Mouse (Mus musculus) megakaryocyte progenitor cell, adult 5-6 weeks (primary cell): ENCODE measurements at regions not wholly inside any gene's neighbourhood (a gene's known extent, or its start where the extent isn't known, plus 50 kb on each side); places are given as distances from the start of the nearest gene placed in this dataset.

Experiments used
- ATAC-seq: replicated peaks from 2 replicates; pipeline ENCODE4 v1.8.0; 2016; ENCODE audit warnings: mild to moderate bottlenecking, moderate TSS enrichment, inconsistent platforms; ENCODE audit not compliant: poor library complexity

DNA sequence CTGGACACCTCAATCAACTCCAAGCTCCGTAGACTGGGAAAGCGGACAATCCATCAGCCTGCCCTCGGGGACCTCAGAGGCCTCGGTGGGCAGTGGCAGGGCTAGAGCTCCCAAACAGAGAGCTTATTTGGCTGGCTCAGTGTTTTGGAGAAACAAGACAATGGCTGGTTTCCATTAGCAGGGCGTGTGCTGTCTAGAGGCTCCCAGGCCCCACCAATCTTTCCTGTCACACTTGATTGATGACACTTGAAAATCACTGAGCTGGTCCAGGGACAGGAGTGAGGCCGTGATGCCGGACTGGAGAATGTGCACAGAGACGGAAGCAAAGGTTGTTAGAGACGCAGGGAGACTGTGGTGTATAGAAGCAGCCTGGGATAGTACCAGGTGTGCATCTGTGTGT lies 159.4 kb upstream of the 3110018I06Rik start:
- no peak for ATAC-seq

DNA sequence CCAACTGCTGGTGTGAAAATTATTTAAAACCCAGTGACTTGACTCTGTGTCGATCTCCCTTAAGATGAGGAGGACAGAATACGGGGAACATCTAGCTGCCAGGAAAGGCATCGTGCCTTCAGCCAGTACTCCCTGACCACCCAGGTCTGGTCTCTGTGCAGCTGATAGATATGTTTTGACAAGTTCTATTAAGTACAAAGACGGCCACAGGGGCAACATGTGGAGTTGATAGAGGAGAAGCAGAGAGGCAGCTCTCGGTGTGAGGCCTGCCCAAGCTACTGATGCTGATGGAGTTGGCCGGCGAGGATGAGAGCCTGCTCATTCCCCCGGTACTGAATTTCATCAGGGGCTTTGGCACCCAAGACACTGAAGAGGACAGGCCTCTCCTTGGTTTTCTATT lies 154.1 kb upstream of the 3110018I06Rik start:
- no peak for ATAC-seq

DNA sequence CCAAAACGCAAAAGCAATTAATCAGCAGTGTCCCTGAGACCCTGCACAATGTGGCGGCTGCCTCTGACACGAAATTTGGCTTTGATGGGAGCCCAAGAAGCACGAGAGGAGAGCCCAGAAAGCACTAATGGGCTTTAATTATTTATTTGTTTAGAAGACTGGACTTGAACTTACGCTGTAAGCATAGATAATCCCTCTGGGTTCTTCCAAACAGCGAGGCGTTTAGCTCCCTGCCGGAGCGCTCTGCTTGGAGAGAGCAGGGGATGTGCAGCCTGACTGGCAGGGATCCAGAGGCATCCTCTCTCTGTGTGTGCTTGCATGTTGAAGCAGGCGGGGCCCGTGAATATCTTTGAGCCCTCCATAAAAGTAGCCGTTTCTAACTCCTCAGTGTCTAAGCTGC lies 153.3 kb upstream of the 3110018I06Rik start:
- ATAC-seq = no peak

DNA sequence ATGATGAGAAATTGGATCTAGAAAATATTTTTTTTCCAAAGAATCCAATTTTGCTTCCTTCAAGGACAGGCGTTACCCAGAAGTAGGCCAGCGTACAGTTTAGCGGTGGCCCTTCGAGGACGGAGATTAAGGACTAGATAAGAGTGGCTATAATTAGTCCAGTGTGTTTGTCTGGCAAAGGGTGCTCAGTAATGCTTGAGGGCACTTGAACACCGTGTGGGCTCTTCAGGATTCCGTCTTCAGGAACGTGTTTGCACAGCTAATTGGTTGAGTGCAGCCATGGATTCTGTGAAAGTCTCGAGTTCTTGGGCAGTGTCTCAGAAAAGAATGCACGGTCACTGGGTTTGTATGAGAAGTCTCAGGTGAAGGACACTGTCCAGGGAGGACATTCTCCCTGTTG lies 149.7 kb upstream of the 3110018I06Rik start:
- ATAC-seq = no peak

DNA sequence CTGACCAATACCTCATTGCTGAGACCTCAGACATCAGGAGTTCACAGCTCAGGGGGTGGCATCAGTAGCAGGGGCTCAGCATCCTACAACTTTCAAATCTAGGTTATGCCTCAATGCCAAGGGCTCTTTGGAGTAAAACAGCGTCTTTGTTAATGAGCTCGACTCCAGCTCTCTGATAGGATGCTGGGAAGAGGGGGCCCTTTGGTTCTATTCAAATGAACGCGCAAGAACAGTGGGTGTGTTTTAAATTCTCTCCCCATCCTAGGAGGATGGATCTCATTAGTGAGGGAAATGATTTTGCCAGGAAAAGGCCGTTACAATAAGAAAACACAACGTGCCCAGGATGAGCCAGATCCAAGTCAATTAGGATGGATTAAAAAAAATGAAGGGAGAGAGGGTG lies 132.2 kb upstream of the 3110018I06Rik start:
- ATAC-seq = no peak

DNA sequence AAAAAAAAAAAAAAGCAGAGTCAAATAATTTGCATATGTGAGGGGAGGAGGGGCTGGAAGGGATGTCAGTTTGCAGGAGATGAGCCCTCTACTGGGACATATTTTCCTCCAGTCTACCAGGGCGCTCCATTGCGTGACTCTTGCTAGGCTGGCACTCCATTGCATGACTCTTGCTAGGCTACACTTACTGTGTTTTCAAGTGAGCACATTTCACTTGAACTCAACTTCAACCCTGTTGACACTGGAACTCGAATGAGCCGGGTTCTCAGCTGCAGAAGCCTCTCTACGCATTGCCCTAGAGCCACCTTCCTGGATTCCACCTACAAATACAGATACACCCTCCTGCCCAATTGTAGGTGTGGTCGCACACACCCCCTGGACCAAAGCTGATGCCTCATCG lies 131.5 kb upstream of the 3110018I06Rik start:
- ATAC-seq = no peak

DNA sequence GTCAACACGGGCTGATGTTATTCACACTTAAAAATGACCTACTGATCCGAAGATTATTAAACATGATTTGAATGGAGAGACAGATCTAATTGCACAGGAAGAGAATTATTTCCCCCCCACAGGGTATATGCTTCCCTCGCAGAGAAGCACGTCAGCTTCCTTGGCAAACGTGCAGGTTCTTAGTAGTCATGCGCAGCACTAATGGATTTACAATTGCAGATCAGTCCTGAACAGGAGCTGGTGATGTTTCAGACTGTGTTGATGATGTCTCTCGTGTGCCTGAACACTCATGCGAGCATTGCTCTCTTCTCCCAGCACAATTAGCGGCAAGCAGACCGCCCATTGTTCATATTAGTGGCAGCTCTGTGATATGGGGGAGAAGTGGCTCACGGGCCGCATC lies 127.9 kb upstream of the 3110018I06Rik start:
- no peak for ATAC-seq

DNA sequence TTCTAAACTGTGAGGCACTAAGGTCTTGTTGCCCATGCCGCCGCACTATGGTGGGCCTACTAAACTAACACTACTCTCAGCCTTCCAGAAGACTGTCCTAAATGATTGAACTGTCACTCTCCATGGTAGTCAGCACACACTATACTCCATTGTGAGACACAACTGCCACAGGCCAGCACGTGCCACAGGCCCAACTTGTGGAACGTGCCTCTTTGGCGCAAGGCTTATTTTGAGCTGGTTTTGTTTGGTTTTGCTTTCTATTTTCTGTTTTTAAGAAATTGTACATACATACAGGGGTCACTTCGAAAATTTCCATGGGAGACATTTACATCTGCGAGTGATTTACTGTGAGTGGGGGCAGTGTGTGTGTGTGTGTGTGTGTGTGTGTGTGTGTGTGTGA lies 126.8 kb upstream of the 3110018I06Rik start:
- ATAC-seq = no peak

DNA sequence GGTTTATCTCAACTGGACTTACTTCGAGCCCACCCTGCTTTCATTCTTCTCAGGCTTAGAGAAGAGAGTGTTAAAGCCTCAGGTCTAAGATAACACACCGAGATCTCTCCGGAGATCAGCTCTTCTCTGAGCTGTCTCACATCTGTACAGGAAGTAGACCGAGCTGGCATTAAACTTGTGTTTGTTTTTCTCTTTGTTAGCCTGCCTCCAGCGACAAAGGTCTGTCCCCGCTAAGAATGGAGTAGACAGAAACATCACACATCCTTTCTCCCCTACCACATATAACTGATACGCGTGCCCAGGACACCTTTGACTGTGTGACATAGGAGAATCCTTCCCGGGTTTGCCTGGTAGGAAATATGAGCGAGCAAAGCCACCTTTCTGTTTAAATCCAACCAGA lies 126.3 kb upstream of the 3110018I06Rik start:
- no peak for ATAC-seq

DNA sequence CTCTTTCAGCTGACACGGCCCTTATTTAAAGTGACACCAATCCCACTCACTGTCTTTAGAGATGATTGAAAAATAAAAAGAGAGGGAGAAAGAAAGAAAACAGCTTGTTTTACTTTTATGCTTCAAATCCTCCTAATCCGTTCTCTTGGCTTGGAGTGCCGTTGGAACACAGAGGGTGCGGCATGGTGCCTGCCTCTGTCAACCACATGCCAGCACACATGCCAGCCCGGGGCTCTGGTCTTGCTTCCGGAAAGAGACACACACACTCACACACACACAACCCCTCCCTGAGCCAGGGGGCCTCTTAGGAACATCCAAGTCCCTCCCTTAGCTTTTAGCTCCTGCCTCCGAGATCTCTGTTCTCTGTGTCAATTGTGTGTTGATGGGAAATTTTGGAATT lies 116.2 kb upstream of the 3110018I06Rik start:
- no peak for ATAC-seq

DNA sequence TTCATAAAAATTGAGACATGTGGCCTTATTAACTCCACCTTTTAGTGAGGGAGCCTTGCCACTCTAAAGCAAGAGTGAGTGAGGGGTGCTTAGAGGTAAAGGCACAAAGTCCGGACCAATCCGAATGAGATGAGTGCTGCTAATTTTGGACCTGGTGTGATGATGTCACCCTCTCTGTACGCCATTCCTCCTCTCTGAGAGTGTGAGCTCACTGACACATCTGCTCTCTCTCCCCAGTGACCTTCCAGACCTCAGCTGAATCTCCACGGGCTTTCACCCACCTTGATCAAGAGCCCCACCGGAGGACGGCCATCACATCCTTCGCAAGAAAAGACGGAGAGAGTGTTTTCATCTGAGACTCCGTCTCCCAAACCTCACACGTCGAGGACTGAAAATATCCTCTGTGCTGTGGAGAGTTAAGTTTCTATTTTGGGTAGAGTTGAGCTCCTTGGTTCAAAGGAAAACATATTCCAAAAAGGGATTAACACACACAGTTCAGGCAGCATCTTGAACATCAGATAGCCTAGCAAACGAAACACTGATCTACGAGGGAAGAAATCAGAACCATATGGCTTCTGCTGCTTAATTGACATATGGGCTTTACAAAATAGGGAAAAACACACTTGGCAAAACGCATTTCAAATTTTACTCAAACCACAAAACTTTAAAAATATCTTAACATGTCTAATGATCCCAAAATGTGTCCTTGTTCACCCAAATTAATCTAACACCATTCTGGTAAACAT lies 96.2 kb upstream of the 3110018I06Rik start:
- no peak for ATAC-seq

DNA sequence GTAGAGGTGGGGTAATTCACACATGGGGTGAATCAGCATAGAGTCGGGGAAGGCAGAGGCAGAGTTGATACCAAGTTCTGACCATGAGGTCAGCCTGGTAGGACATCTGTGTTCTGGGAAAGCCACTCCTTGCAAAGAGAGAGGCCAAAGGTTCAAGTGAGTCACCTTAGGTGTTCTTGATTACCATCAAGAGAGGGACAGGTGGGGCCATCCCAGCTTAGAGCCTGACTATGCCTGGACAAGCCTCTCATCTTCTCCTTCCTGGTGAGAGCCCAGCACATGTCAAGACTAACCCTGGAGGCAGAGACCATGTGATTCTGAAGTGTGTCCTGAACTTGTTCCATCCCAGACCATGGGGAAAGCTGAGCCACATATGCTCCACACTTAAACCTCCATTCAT lies 94.0 kb upstream of the 3110018I06Rik start:
- ATAC-seq = no peak

DNA sequence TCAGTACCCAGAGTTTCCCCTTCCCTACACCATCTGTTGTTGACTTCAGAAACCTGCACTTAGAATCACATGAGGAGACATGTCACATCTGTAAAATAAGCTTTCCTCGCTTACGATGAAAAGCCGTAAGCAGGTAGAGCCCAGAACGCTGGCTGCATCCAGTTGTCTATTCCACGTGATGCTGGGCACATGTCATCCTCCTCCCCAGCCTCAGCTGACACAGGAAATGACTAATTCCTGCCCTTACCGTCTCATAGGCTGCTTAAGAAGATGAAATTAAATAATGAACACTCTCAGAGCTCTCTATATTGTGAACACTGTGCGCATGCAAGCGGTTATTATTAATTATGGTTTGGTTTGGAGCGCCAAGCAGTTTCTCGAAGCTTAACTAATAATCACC lies 83.6 kb upstream of the 3110018I06Rik start:
- ATAC-seq = no peak

DNA sequence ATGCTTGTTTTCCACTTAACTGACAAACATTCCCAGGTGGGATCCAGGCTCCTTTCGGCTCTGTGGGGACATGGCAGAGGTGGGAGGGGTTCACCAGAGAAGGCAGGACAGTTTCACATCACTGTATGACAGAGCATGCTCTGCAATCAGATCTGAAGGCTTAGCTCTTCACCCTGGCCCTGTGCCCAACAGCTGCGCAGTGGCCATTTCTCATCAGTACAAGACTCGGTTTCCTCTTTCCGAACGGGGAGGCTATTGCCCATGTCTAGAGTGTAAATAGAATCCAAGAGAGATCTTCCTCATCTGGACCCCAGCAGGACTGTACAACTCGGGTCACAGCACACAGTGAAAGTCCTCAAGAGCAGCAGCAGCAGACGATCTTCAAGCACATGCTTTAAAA lies 64.5 kb upstream of the 3110018I06Rik start:
- ATAC-seq = no peak

DNA sequence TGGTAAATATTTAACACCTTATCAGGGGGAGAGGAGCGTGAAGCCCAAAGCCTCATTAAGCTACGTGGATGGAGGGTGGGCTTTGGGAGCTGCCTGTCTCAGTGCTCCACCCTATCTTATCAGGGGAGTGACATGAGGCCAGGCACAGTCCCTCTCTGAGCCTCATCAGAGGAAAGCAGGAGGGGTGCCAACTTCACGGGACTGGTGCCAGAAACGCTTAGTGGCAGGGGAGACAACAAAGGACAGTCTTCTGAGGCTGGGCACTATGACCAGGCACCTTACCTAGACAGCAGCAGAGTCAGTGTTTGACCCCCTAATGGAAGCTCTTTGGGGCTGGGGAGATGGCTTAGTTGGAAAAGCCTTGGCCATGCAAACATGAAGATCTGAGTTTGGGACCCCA lies 49.9 kb upstream of the 3110018I06Rik start:
- no peak for ATAC-seq
